Mouse (Mus musculus) neural tube, embryonic 14.5 days (tissue): ENCODE data around the gene Klhl31. TPM values are rescaled to one million over a fixed set of nuclear protein-coding genes. Genes with fewer than 3 reads are reported as not detected.

Source experiments
- ATAC-seq: fragments of 200-750 bp; cut with Nextera tagmentation; 2 replicates; pipeline ENCODE4 v1.8.0; 2017; ENCODE audit warnings: low read depth, mild to moderate bottlenecking, moderate TSS enrichment, moderate library complexity
- H3K27ac ChIP-seq: fragments of 300-500 bp; sonication (generic); 2 replicates; pipeline ENCODE4 v1.5.1; 2014; ENCODE audit warnings: low read depth, mild to moderate bottlenecking, control low read depth, low read length, moderate library complexity, mixed read lengths
- H3K27me3 ChIP-seq: fragments of 300-500 bp; sonication (generic); 2 replicates; pipeline ENCODE4 v1.6.1; 2014; ENCODE audit warnings: low read length; ENCODE audit not compliant: control insufficient read depth, insufficient read depth
- H3K36me3 ChIP-seq: fragments of 300-500 bp; sonication (generic); 2 replicates; pipeline ENCODE4 v1.6.1; 2014; ENCODE audit warnings: low read length, mixed read lengths; ENCODE audit not compliant: control insufficient read depth, insufficient read depth
- H3K4me1 ChIP-seq: fragments of 300-500 bp; sonication (generic); 2 replicates; pipeline ENCODE4 v1.6.1; 2014; ENCODE audit warnings: low read length; ENCODE audit not compliant: control insufficient read depth, insufficient read depth
- H3K4me2 ChIP-seq: fragments of 300-500 bp; sonication (generic); 2 replicates; pipeline ENCODE4 v1.6.1; 2014; ENCODE audit warnings: mild to moderate bottlenecking, low read depth, low read length, control low read depth
- H3K4me3 ChIP-seq: fragments of 300-500 bp; sonication (generic); 2 replicates; pipeline ENCODE4 v1.5.1; 2014; ENCODE audit warnings: low read depth, low read length, control low read depth, mixed read lengths
- H3K9ac ChIP-seq: fragments of 300-500 bp; sonication (generic); replicated peaks from 2 replicates; pipeline ENCODE4 v1.6.1; 2014; ENCODE audit warnings: low read depth, mild to moderate bottlenecking, control low read depth, low read length, mixed read lengths
- H3K9me3 ChIP-seq: fragments of 300-500 bp; sonication (generic); 2 replicates; pipeline ENCODE4 v1.6.1; 2016; ENCODE audit warnings: low read length; ENCODE audit not compliant: control insufficient read depth
- WGBS: fragments of 180-500 bp; shearing (Covaris S2); extraction: QIAGEN DNeasy Blood & Tissue Kit; methylation state at CpG from one replicate; pipeline ENCODE4 v1.1.7; 2014; 5-methylcytosine and 5-hydroxymethylcytosine counted together
- polyA plus RNA-seq: library from polyadenylated mRNA; unstranded; fragments of >200 nt; fragmentation: Nextera tagmentation; extraction: Ambion mirVana; gene quantifications from 2 replicates; pipeline ENCODE4 v1.2.1, GENCODE M21; 2014

The Klhl31 gene
- polyA plus RNA-seq, 1 experiment from 2014 or later, result 0.13 TPM

DNA sequence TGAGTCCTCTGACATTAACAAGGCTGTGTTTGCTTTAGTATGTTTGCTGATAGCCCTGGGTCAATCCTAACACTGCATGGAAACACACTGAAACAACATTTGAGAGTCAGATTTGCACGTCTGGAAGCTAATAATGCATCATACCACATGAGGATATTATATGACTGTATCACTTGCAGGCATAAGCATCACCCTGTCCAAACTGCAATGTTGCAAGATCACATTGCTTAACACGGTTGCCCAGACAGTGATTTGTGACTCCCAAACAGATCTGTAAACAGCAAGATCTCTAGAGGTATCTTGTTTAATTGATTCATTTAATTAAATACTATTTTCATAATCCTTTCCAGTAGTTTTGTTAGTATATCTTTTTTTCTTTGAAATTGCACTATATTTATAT, 17.9 kb upstream of the Klhl31 start:
- WGBS, result 80% methylated on average over 2 of the region's 2 CpGs
- no peaks in the 10 kb centered on the region for H3K36me3 ChIP-seq
- no peak for ATAC-seq
- H3K9me3 ChIP-seq, result no peaks in the 10 kb centered on the region
- H3K4me2 ChIP-seq, result no peak overlapping the region
- H3K4me3 ChIP-seq, result no peak overlapping the region
- H3K9ac ChIP-seq, result no peak overlapping the region
- H3K4me1 ChIP-seq, result no peaks in the 10 kb centered on the region
- H3K27me3 ChIP-seq, result no peaks in the 10 kb centered on the region
- no peak overlapping the region for H3K27ac ChIP-seq

- Histone ChIP-seq H3K9me3 (no peaks in the 10 kb centered on the region), H3K4me3 (no peak overlapping the region), H3K9ac (no peak overlapping the region), H3K36me3 (no peaks in the 10 kb centered on the region), H3K27me3 (no peaks in the 10 kb centered on the region), H3K4me1 (no peaks in the 10 kb centered on the region), H3K4me2 (no peak overlapping the region), H3K27ac (no peak overlapping the region)
- ATAC-seq, result peak; percentile 38; the same call in 1 of the 2 replicates
- 82% methylated on average over 6 of the region's 6 CpGs for WGBS
These were observed 16.2 kb upstream of the Klhl31 start for GRCm38 (mm10) chr9:77620077-77620476.

DNA sequence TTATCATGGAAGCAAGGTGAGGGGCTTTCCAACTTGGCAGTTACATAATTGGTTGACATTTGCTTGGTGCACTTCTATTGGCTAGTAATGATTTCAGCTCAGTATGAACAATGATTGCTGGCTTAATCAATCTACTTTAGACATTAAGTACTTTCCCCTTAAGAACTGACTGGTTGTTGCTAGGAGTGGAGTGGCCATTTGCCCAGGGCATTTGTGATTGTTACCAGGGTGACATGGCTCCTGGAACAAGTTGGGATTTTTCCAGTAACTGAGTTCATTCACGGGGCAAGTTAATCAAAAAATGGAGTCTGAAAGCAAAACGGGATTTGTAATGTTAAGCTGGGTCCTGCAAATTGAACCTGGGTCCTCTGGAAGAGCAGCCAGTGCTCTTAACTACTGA, 15.8 kb upstream of the Klhl31 start:
- no peaks in the 10 kb centered on the region for H3K9me3 ChIP-seq
- H3K4me3 ChIP-seq, result no peak overlapping the region
- peak; percentile 72; the same call in 1 of the 2 replicates for ATAC-seq
- no peak overlapping the region for H3K27ac ChIP-seq
- H3K4me2 ChIP-seq, result no peak overlapping the region
- no peaks in the 10 kb centered on the region for H3K4me1 ChIP-seq
- no peak overlapping the region for H3K9ac ChIP-seq
- H3K27me3 ChIP-seq, result no peaks in the 10 kb centered on the region
- WGBS, result 24% methylated on average over 2 of the region's 2 CpGs
- H3K36me3 ChIP-seq, result no peaks in the 10 kb centered on the region

GRCm38 (mm10) chr9:77622874-77623273, 13.4 kb upstream of the Klhl31 start:
- Histone ChIP-seq H3K4me2 (no peak overlapping the region), H3K4me1 (no peaks in the 10 kb centered on the region), H3K4me3 (no peak overlapping the region), H3K36me3 (no peaks in the 10 kb centered on the region), H3K27ac (no peak overlapping the region), H3K9me3 (no peaks in the 10 kb centered on the region), H3K9ac (no peak overlapping the region), H3K27me3 (no peaks in the 10 kb centered on the region)
- WGBS, result 10% methylated on average over 1 of the region's 1 CpGs
- ATAC-seq, result peak; percentile 54; the same call in 1 of the 2 replicates

DNA sequence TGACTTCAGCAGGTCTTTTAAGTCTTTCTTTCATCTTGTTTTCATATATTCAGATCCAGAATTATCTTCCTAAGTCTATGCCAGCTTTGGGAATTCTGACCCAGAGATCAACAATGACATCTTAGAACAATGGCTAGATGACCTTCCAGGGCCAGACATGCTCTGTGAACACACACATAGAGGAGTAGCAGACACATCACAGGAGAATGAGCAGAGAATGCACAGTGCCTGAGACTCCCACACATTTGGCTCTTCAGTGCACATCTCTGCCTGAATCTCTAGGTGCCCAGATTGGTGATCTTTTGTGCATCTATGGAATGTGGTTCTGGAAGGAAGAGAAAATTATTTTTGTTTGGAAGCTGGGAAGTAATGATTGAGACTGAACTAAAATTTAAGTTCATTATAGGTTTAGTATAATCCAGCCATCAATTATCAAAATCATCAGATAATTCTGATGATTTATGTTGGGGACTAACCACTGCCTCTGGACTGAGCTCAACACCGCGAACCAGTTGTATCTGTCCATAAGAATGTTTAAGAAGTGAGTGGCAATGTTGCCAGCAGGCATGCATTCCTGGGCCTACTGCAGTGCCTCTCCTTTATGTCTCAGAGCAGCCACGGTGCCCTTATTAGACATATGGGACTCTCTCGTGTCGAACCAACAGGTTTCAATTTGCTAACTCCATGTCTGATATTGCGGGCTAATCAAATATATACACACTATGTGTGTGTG, 12.8 kb upstream of the Klhl31 start:
- 91% methylated on average over 6 of the region's 6 CpGs for WGBS
- Histone ChIP-seq H3K9ac (no peak overlapping the region), H3K4me2 (no peak overlapping the region), H3K27ac (no peak overlapping the region), H3K36me3 (no peaks in the 10 kb centered on the region), H3K4me1 (no peaks in the 10 kb centered on the region), H3K27me3 (no peaks in the 10 kb centered on the region), H3K9me3 (no peaks in the 10 kb centered on the region), H3K4me3 (no peak overlapping the region)
- no peak for ATAC-seq

DNA sequence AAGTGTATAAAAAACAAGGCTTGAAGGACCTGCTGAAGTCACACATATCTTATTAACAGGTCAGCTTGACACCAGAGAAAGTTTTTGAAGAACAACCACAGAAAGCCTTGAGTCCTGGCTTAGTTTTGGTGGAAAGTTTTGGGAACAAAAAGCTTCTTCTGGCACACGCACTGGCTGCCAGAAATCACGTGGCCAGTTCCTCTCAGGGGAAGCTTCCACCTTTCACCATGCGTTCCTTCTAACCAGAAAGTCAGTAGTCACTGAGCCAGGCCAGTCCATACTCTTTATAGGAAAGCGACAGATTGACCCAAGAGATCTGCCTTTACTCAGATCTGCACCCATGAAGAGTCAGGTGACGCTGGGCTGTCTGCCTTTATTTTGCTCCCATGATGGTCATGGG, 12.1 kb upstream of the Klhl31 start:
- Histone ChIP-seq H3K9ac (no peak overlapping the region), H3K27me3 (no peaks in the 10 kb centered on the region), H3K27ac (no peak overlapping the region), H3K36me3 (no peaks in the 10 kb centered on the region), H3K4me3 (no peak overlapping the region), H3K9me3 (no peaks in the 10 kb centered on the region), H3K4me2 (no peak overlapping the region), H3K4me1 (no peaks in the 10 kb centered on the region)
- WGBS, result 91% methylated on average over 5 of the region's 5 CpGs
- no peak for ATAC-seq

GRCm38 (mm10) chr9:77628676-77629075, 7.6 kb upstream of the Klhl31 start:
- 89% methylated on average over 10 of the region's 10 CpGs for WGBS

GRCm38 (mm10) chr9:77629708-77630107, 6.6 kb upstream of the Klhl31 start:
- no peaks in the 10 kb centered on the region for H3K4me1 ChIP-seq
- H3K27me3 ChIP-seq, result no peaks in the 10 kb centered on the region
- H3K4me3 ChIP-seq, result no peak overlapping the region
- H3K9ac ChIP-seq, result no peak overlapping the region
- ATAC-seq, result no peak
- no peak overlapping the region for H3K27ac ChIP-seq
- H3K4me2 ChIP-seq, result no peak overlapping the region
- H3K36me3 ChIP-seq, result no peaks in the 10 kb centered on the region
- 81% methylated on average over 5 of the region's 5 CpGs for WGBS
- no peaks in the 10 kb centered on the region for H3K9me3 ChIP-seq

More at GRCm38 (mm10) chr9:77628676-77629075, 7.6 kb upstream of the Klhl31 start:
- Histone ChIP-seq H3K9ac (no peak overlapping the region), H3K36me3 (no peaks in the 10 kb centered on the region), H3K9me3 (no peaks in the 10 kb centered on the region), H3K4me3 (no peak overlapping the region), H3K27ac (no peak overlapping the region), H3K27me3 (no peaks in the 10 kb centered on the region), H3K4me1 (no peaks in the 10 kb centered on the region), H3K4me2 (no peak overlapping the region)
- ATAC-seq, result no peak

DNA sequence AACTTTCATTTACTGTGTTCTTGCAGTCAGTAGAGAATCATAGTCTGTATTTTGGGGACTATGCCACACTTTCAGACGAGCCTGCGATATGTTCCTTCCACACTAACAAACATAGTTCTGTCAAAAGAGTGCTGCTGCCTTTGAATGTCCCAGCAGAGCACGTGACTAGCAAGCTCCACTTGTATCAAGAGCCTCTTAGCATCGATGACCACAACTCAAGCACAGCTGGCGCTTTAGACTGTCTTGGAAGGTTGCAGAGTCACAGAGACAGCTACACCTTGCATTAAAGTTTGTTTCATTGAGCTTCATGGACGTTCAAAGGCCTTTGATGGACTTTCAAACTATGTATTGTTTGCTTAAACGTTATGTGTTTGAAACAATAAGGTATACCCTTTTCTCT, 5.5 kb upstream of the Klhl31 start:
- ATAC-seq, result no peak
- H3K4me1 ChIP-seq, result no peaks in the 10 kb centered on the region
- H3K9ac ChIP-seq, result no peak overlapping the region
- no peaks in the 10 kb centered on the region for H3K27me3 ChIP-seq
- no peak overlapping the region for H3K4me2 ChIP-seq
- no peak overlapping the region for H3K27ac ChIP-seq
- H3K4me3 ChIP-seq, result no peak overlapping the region
- H3K9me3 ChIP-seq, result no peaks in the 10 kb centered on the region
- no peaks in the 10 kb centered on the region for H3K36me3 ChIP-seq
- 88% methylated on average over 7 of the region's 7 CpGs for WGBS
